Mouse (Mus musculus): ENCODE data around the gene Trib3. TPM values are rescaled to one million over a fixed set of nuclear protein-coding genes. Genes with fewer than 3 reads are reported as not detected.
"Not testable (repeated sequence)": the region's sequence is repeated elsewhere in the genome, so short reads cannot be mapped to it uniquely, and the experiment has no call there.

Trib3 gene
- total RNA-seq, 2 experiments from 2014 or later, result 0.62 to 1.7 TPM

DNA sequence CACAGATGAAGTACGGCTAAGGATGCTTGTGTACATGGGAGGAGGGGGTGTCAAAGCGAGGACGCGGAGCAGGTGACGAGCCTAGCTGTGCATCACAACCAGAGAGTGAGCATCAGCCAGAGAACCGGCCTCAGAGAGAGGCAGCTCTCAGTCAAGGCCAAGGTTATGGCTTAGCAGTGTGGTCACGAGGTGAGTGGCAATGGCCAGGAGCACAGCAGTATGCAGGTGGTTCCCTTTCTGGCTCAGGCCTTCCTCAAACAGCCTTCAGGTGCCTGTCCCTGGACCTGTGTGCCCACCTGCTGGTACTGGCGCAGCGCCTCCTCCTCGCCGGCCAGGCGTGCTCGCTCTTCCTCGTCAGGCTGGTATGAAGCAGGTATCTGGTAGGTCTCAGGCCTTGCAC lies 19.9 kb downstream of the Trib3 start:
- intact Hi-C loops (cut with DNase I), result no loop called here
- no peak for DNase-seq (ENCODE audit: low spot score in 2 of 2)

DNA sequence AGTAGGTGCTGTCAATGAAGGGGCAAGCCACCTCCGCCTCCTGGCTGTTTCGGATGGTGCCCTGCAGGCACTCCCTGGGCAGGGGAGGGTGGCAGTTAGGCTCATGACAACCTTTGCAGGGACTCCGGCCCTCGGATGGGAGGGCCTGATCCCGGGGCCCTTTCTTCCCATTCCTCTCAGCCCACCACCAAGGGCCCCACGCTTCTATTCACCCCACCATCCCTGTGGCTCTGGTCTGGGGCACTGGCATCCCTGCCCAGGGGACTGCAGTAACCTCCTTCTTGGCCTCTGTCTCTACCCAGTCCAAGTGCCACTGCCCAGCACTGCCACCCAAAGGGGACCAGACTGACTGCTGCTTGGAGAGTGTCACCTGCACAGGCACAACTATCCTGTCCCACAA lies 21.6 kb downstream of the Trib3 start:
- DNase-seq (ENCODE audit: low spot score in 2 of 2), result no peak
- intact Hi-C loops (cut with DNase I), result no loop called here

DNA sequence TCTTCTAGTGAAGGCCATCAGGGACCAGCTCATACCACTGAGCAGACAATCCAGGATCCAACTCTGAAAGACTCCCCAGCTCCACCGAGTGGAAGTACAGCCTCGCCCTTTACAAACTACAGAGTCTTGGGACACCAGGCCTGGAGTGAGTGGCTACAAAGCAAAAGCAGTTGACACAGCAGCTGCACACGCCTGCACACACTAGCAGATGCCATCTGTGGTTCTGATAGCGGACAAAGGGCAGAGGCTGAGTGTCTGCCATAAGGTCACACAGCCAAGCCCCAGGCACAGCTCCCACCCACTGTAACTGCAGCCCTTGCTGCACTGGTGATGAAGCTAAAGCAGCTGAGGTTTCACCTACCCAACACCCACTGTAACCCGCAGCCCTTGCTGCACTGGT lies 22.3 kb downstream of the Trib3 start:
- intact Hi-C loops (cut with DNase I), result no loop called here
- DNase-seq (ENCODE audit: low spot score in 2 of 2), result no peak

DNA sequence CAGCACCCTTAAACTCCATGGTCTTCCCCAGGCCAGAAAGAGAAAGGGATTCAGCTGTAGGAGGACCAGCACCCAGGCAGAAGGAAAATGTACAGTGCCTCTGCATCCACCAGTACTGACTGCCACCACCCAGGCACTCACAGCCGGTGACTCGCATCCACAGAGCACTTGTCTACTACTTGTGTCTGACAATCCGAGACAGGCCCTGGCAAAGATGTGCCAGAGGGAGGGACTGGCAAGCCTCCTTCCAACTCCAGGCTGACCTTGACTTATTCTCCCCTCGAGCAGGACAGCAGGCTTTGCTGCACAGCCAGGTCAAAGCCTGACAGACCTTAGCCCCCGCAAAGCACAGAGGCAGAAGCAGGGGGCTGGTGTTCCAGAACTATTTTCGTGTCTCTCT lies 26.8 kb downstream of the Trib3 start:
- no peak for DNase-seq (ENCODE audit: low spot score in 2 of 2)
- intact Hi-C loops (cut with DNase I), result no loop called here

DNA sequence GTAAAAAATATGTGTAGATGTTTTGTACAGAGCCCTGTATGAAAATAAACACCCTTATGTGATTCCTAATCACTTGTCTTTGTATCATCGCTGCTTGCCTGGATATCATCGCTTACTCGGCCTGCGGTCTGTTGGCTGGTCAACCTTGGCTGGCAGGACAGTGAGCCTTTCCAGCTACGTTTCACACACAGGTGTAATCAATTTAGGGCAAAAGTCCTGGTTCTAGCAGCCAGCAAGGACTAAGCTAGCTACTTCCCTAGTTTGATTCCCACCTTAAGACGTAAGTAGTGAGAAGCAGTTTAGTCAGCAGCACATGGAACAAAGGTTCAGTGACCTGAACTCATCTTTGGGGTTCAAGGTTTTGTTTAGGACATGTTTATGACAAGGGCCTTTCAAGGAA lies 29.9 kb downstream of the Trib3 start:
- intact Hi-C loops (cut with DNase I), result no loop called here
- DNase-seq (ENCODE audit: low spot score in 2 of 2), result no peak

DNA sequence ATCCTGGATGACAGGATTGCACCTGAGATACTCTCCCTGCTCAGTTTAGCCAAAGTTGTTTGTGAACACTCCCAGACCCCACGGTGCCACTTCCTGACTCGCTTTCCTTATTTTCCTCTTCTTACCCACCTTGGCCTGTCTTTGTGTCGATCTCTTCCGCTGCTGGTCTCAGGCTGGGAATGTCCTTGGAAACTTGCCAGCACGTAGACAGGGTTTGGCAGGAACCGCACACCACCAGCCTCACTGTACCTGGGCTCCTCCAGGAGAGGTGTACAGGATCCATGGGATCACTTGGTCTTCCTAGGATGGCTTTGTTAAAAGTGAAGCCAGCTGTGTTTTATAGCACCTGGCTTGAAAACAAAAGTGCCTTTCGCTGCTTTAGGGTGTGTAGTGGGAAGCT lies 30.8 kb downstream of the Trib3 start:
- DNase-seq (ENCODE audit: low spot score in 2 of 2), result no peak
- intact Hi-C loops (cut with DNase I), result no loop called here

DNA sequence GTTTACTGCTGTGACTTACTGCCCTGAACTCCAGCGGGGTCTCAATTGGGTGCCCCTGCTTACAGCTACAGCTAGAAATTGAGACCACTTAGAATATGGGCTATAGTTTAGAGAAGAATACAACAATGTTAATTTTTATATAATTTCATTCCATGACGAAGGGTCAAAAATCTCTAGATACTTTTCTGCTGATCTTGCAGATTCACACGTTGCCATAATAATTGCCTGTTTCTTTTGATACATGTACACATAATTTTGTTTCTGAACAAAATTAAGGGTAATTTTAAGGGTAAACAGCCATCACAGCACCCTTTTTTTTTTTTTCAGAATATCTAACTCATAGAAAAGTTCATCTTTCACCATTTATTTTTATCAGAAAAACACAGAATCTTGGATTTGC lies 36.6 kb downstream of the Trib3 start:
- intact Hi-C loops (cut with DNase I), result no loop called here
- no peak for DNase-seq (ENCODE audit: low spot score in 2 of 2)

DNA sequence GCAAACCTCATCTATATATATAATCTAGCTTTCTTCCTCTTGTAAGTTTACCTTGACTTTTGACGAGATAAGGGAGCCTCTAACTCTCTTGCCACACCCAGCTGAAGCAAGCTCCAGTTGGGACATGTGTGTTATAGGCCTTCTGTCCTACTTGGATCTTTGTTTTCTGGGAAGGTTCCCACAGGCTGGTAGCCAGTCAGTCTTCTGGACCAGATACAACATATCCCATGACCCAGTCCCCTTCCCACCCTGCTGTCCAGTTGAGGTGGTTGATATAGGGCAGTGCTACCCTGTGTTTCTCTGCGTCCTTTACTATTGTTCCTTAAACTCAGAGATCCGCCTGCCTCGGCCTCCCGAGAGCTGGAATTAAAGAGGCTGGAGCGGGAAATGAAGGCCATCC lies 38.4 kb downstream of the Trib3 start:
- intact Hi-C loops (cut with DNase I), result no loop called here

DNA sequence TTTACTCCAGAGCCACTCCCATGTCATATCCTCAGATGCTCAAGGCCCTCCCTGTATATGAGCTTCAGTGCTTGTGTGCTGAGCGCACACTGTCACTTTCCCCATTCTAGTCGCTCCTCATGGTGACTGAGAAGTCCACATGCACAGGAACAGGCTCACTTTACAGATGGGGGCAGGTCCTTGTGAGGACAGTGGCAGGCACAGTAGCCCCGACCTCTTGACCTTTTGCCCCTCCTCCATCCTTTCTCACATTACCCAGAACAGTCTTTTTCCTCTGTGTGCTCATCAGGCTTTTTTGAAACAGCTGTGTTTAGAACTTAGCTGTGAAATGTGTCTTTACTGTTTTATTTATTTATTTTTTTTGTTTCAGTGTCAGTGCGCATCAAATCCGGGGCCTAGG lies 40.1 kb downstream of the Trib3 start:
- no peak for DNase-seq (ENCODE audit: low spot score in 2 of 2)
- intact Hi-C loops (cut with DNase I), result no loop called here

More for the DNA sequence above, 38.4 kb downstream of the Trib3 start:
- no peak for DNase-seq (ENCODE audit: low spot score in 2 of 2)

DNA sequence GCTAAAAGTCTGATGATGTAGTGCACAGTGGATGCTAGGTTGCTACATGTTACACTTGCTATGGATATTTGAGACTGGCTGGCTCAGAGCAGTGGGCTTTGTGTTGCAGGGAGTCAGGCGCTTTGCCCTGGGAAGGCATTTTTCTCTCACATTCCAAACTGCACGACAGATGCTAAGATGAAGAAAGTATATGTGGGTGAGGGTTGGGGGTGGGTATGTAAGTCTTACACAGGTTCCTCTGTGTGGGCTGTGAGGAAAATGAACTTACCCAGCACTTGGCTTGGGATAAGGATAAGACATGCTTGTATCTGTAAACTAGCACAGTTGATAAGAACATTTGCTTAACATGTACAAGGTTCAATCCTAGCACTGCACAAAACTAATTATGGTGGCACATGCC lies 41.0 kb downstream of the Trib3 start:
- peak; percentile 22 to 32 for DNase-seq (ENCODE audit: low spot score in 2 of 2)
- intact Hi-C loops (cut with DNase I), result no loop called here

DNA sequence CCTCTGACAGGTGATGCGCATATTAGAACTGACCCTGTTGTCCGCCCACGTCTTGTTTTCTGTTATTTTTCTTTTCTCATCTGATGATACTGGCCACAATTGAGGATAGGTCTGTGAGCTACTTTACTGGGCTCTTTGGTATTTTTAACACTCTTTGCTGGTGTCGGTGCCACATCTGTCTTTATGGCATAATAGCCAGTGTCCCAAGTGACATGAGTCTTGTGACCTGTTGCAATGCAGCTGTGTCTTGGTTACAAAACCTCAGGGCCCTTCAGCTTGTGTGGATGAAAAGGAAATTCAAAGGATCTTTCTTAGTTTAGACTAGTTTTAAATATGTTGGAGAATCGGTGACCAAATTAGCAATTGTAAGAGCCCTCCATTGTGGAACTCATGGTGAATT lies 49.3 kb downstream of the Trib3 start:
- intact Hi-C loops (cut with DNase I), result no loop called here
- DNase-seq (ENCODE audit: low spot score in 2 of 2), result no peak

DNA sequence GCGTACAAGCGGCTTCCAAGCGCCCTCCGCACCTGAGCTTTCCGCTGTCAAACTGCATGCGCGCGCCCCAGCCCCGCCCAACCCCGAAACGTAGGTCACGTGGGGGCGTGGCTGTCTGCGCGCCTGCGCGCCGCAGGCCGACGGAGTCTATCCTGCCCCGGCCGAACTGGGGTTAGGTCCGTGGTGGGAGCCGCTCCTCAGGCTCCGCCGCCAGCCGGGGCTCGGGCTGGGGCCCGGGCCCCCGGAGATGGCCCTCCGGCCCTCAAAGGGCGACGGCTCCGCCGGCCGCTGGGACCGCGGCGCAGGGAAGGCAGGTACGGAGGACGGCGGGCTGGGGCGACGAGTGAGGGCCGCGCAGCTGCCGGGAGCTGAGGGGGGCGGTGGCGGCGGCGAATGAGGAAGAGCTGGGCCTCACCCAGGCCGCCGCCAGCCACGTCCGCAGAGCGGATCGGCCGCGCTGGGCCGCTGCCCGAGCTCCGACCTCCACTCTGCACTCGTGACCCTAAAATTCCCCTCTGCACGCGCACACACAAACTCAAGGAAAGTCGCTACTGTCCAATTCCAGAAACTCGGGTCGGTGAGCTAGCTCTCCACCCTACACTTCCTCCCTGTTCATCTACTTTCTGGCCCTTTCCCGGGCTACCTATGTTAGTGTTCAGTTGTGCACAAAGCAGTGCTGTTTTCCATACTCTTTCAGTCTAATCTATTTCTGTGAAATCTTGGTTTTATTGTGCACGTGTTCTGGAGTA lies 49.9 kb downstream of the Trib3 start, which contains the start of gene Tbc1d20:
Tbc1d20 (plus strand) TSS at position 102 of the 749 bp plus-strand sequence.
- intact Hi-C loops (cut with DNase I), result no loop called here
- peak; percentile 91 to 95 for DNase-seq (ENCODE audit: low spot score in 2 of 2)

DNA sequence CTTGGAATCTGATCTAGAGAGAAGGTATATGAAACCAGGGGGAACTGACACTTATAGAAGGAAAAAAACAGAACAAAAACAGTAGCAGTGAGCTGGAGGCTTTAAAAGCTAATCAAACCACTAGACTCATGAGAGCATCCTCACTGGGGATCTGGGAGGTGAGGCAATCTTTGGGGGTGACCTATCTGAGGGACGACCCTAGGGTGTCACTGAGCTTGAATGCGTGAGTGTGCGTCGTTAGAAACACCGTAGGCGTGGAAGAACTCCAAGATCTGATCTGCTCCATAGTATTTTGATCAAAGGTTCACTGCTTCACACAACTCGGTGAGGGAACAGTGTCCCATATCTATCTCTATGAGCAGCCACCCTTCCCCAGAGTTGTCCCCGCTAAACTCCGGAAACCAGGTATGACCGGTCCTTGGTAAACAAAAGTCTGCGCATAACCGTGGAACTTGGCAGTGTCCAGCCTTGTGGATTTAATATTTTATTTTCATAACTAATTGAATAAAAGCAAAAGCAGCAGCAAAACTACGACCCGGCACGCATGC lies 50.6 kb downstream of the Trib3 start:
- intact Hi-C loops (cut with DNase I), result no loop called here
- no peak for DNase-seq (ENCODE audit: low spot score in 2 of 2)

DNA sequence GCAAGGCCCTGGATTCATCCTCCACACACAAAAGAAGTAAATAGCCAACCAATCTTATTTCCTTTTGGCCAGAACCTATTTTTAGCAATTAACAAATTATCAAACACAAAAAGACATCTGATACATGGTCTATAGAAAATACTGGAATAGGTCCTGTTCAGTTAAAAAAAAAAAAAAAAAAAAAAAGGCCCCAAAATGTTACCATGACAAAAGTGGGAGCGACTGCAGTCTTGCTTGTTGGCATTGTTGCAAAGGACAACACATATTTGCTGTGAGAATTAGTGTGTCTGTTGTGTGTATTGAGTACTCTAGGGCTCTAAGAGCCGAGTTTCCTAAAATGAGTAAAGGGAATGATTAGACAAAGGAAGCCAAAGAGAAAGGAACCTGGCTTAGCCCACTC lies 51.4 kb downstream of the Trib3 start:
- no peak for DNase-seq (ENCODE audit: low spot score in 2 of 2)
- intact Hi-C loops (cut with DNase I), result no loop called here

DNA sequence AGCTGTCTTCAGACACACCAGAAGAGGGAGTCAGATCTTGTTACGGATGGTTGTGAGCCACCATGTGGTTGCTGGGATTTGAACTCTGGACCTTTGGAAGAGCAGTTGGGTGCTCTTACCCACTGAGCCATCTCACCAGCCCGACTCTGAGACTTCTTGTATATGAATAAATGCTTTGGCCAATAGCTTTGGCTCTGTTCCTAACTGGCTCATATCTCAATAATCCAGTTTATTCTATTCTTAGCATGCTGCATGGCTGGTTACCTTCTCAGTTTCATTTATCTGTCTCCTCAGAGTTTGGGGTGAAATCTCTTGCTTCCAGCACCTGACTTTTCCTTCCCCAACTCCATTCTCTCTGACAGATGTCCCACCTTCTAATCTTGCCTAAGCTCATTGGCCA lies 54.2 kb downstream of the Trib3 start:
- intact Hi-C loops (cut with DNase I); DNase-seq (ENCODE audit: low spot score in 2 of 2): not testable (repeated sequence)

DNA sequence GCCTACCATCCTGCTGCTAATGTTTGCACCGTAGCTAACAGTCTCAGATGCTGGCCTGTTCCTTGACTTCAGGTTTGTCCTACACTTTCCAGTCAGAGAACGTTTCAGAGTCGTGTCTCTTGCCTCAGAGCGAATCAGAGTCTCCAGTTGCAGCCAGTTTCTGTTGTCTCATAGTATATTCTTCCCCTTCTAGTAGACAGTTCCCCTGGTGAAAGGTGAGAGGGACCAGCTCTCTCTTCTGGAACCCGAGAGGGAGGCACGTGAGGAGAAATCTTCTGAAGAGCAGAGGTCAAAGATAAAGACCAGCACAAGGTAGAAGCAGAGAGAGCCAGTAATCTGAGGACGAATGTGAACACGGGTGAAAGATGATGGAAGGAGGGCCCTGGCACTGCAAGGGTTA lies 55.8 kb downstream of the Trib3 start:
- intact Hi-C loops (cut with DNase I), result no loop called here
- no peak for DNase-seq (ENCODE audit: low spot score in 2 of 2)

DNA sequence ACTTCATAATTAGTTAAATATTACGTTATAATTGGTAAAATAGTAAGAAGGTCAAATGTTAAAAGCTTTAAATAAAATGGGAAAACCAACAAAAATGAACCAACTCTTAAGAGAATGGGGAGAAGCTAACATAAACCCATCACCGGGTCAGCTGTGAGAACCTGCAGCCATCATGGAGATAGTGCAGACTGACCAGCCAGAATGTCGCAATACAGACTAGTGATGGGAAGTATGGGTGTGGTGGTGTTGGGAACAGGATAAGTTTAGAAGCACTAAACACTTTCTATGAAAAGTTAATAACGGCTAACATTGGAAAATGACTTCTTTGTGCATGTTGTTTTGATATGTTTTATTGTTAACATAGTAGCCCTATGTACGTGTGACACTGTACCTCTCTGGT lies 56.3 kb downstream of the Trib3 start:
- no peak for DNase-seq (ENCODE audit: low spot score in 2 of 2)
- intact Hi-C loops (cut with DNase I), result no loop called here

Other genes starting within 250 kb of the Trib3 start
- 10 to 100 TPM; 91.1 to 94.2 TPM for gene Srxn1, start 238.5 kb downstream of the Trib3 start, total RNA-seq (2021)
- gene Tcf15, start 200.5 kb downstream of the Trib3 start, total RNA-seq (2021), result 1 to 10 TPM in 1 of 2 experiments, under 1 TPM in 1; 0.89 to 1.4 TPM
- gene Csnk2a1, start 117.2 kb downstream of the Trib3 start, total RNA-seq (2021), result 100 to 1,000 TPM in 1 of 2 experiments, 10 to 100 TPM in 1; 96.2 to 111 TPM
- gene Tbc1d20, start 50.2 kb downstream of the Trib3 start, total RNA-seq (2021), result 10 to 100 TPM; 53.6 to 57.1 TPM
- 100 to 1,000 TPM in 1 of 2 experiments, 10 to 100 TPM in 1; 92.3 to 124 TPM for gene Rbck1, start 11.4 kb downstream of the Trib3 start, total RNA-seq (2021)
- 10 to 100 TPM; 66.2 to 81.9 TPM for gene Nrsn2, start 32.6 kb upstream of the Trib3 start, total RNA-seq (2021)
- gene Sox12, start 54.0 kb upstream of the Trib3 start, total RNA-seq (2021), result 10 to 100 TPM; 14.7 to 15.6 TPM
- gene Zcchc3, start 71.0 kb upstream of the Trib3 start, total RNA-seq (2021), result 10 to 100 TPM in 1 of 2 experiments, 1 to 10 TPM in 1; 9.5 to 11.3 TPM
- gene 6820408C15Rik, start 71.6 kb upstream of the Trib3 start, total RNA-seq (2021), result 1 to 10 TPM; 2.1 to 3.6 TPM
- not detected for gene Defb23, start 120.6 kb upstream of the Trib3 start, total RNA-seq (2021)
- not detected for gene Defb20, start 133.0 kb upstream of the Trib3 start, total RNA-seq (2021)
- gene Defb22, start 146.1 kb upstream of the Trib3 start, total RNA-seq (2021), result not detected
- gene Defb26, start 167.7 kb upstream of the Trib3 start, total RNA-seq (2021), result not detected
- gene Defb28, start 174.2 kb upstream of the Trib3 start, total RNA-seq (2021), result not detected
- not detected for gene Defb29, start 196.1 kb upstream of the Trib3 start, total RNA-seq (2021)
- not detected for gene Gm17416, start 225.3 kb upstream of the Trib3 start, total RNA-seq (2021)
- not detected for gene Defb21, start 228.7 kb upstream of the Trib3 start, total RNA-seq (2021)
- gene Defb19, start 236.3 kb upstream of the Trib3 start, total RNA-seq (2021), result not detected